Mouse (Mus musculus) large intestine, adult 2 months (tissue): ENCODE measurements around the gene Matn3. TPM values are rescaled to one million over a fixed set of nuclear protein-coding genes. Genes with fewer than 3 reads are reported as not detected.

Experiments used
- DNase-seq: peaks from one replicate; pipeline ENCODE4 v3.0.0-alpha.2; 2012; ENCODE audit warnings: low read depth, low spot score
- WGBS: fragments of 180-500 bp; shearing (Covaris S2); methylation state at CpG from one replicate; pipeline ENCODE4 v1.1.7; 2018; 5-methylcytosine and 5-hydroxymethylcytosine counted together
- polyA plus RNA-seq: library from polyadenylated mRNA; depleted of rRNA; stranded (reverse); fragments of >200 nt; gene quantifications from 2 replicates; pipeline ENCODE4 v1.2.3, GENCODE M21; 2012; rRNA removed

Matn3 gene
- not detected in 2 replicates for polyA plus RNA-seq

GRCm38 (mm10) chr12:8947714-8948464 is at the start of gene Matn3:
Gene Matn3, plus strand, starts transcription at chr12:8947929.
- 4% methylated on average over 42 of the region's 42 CpGs for WGBS

GRCm38 (mm10) chr12:8898879-8899785 is 48.6 kb upstream of the Matn3 start:
- 77% methylated on average over 19 of the region's 19 CpGs for WGBS
- no peak for DNase-seq

More at GRCm38 (mm10) chr12:8947714-8948464, at the start of gene Matn3:
- DNase-seq = peak; percentile 44

- 69% methylated on average over 4 of the region's 4 CpGs for WGBS
- no peak for DNase-seq
Observed at GRCm38 (mm10) chr12:8900107-8900698, 47.5 kb upstream of the Matn3 start.

- WGBS = 46% methylated on average over 5 of the region's 5 CpGs
- no peak for DNase-seq
Observed at GRCm38 (mm10) chr12:8900919-8901663, 46.6 kb upstream of the Matn3 start.

GRCm38 (mm10) chr12:8901934-8902333 is 45.8 kb upstream of the Matn3 start:
- WGBS = 64% methylated on average over 2 of the region's 2 CpGs
- no peak for DNase-seq

- DNase-seq = no peak
- WGBS = 40% methylated on average over 3 of the region's 3 CpGs
Observed at GRCm38 (mm10) chr12:8902479-8902878, 45.2 kb upstream of the Matn3 start.

- 45% methylated on average over 16 of the region's 16 CpGs for WGBS
- DNase-seq = no peak
Observed at GRCm38 (mm10) chr12:8912860-8913685, 34.7 kb upstream of the Matn3 start.

GRCm38 (mm10) chr12:8913701-8914340 is 33.9 kb upstream of the Matn3 start:
- 66% methylated on average over 9 of the region's 9 CpGs for WGBS
- no peak for DNase-seq

GRCm38 (mm10) chr12:8916378-8916777 is 31.4 kb upstream of the Matn3 start:
- no peak for DNase-seq
- 59% methylated on average over 5 of the region's 5 CpGs for WGBS

GRCm38 (mm10) chr12:8919231-8919630 is 28.5 kb upstream of the Matn3 start:
- WGBS = 95% methylated on average over 3 of the region's 3 CpGs
- DNase-seq = no peak

- DNase-seq = no peak
- 0% methylated on average over 1 of the region's 1 CpGs for WGBS
Observed at GRCm38 (mm10) chr12:8920996-8921393, 26.7 kb upstream of the Matn3 start.

GRCm38 (mm10) chr12:8921394-8922368 is 26.0 kb upstream of the Matn3 start, which contains the start of gene Laptm4a:
Gene Laptm4a, plus strand, starts transcription at chr12:8921664.
- WGBS = under 1% methylated on average over 73 of the region's 73 CpGs

GRCm38 (mm10) chr12:8922369-8923124 is 25.2 kb upstream of the Matn3 start:
- DNase-seq = peak; percentile 45
- WGBS = under 1% methylated on average over 30 of the region's 30 CpGs

More at GRCm38 (mm10) chr12:8921394-8922368, 26.0 kb upstream of the Matn3 start, which contains the start of gene Laptm4a:
- peak; percentile 93 for DNase-seq

GRCm38 (mm10) chr12:8923125-8923410 is 24.7 kb upstream of the Matn3 start:
- WGBS = 12% methylated on average over 5 of the region's 5 CpGs
- no peak for DNase-seq

- DNase-seq = no peak
- WGBS = 28% methylated on average over 2 of the region's 2 CpGs
Observed at GRCm38 (mm10) chr12:8923603-8924002, 24.1 kb upstream of the Matn3 start.

GRCm38 (mm10) chr12:8927652-8928051 is 20.1 kb upstream of the Matn3 start:
- no peak for DNase-seq
- WGBS = 71% methylated on average over 3 of the region's 3 CpGs
